In genomic region chrX:168659803-168660202, GRCm38 (mm10) we compare ENCODE assay signal across 8 mouse cellular contexts. TPM values are rescaled to one million over a fixed set of nuclear protein-coding genes. Genes with fewer than 3 reads are reported as not detected.
A peak's percentile ranks its signal among the peaks of the same experiment; 100 is the strongest.
DNase-seq lines count a peak whose midpoint lies in the region; ATAC-seq lines count a peak whose summit lies in the region.
"Not testable (repeated sequence)": the region's sequence is repeated elsewhere in the genome, so short reads cannot be mapped to it uniquely, and the experiment has no call there.

No protein-coding gene starts in this region.

- H3K36me3 ChIP-seq in forebrain, embryonic 14.5 days (ENCODE audit: control insufficient read depth, insufficient read depth, low read length); splenic B cell, adult 2 months (ENCODE audit: control insufficient read depth, insufficient read depth, low read length, poor library complexity, severe bottlenecking): not testable (repeated sequence)

- H3K9ac ChIP-seq in forebrain, embryonic 14.5 days (ENCODE audit: low read length), result not testable (repeated sequence)

- not testable (repeated sequence) for H3K4me1 ChIP-seq in forebrain, embryonic 14.5 days (ENCODE audit: control insufficient read depth, insufficient read depth, low read length)

- not testable (repeated sequence) for H3K9me3 ChIP-seq in forebrain, embryonic 14.5 days (replicated peaks; ENCODE audit: control insufficient read depth, low read length)

- H3K27ac ChIP-seq in forebrain, embryonic 14.5 days (ENCODE audit: low read depth, low read length), result not testable (repeated sequence)

- H3K4me3 ChIP-seq in forebrain, embryonic 14.5 days (ENCODE audit: low read depth, low read length), result not testable (repeated sequence)

- whole genome bisulfite sequencing in forebrain, embryonic 14.5 days, result 51% methylated on average over 4 of the region's 4 CpGs

- ATAC-seq in forebrain, embryonic 14.5 days, result peak; percentile 63; the same call in 1 of the 2 replicates
- peak; percentile 51 to 66; a peak in 3 of 4 replicates for ATAC-seq in hematopoietic stem cell, adult 5-6 weeks (replicated peaks in 1 of 2; ENCODE audit: insufficient read depth in 1 of 2, low FRiP score in 2 of 2, low TSS enrichment in 1 of 2, low read depth in 1 of 2, poor library complexity in 2 of 2, severe bottlenecking in 2 of 2)
- ATAC-seq in megakaryocyte, adult 5-6 weeks (ENCODE audit: poor library complexity, severe bottlenecking), result peak; percentile 92

- DNase-seq in CD4-positive helper T cell, adult 2 months (ENCODE audit: low read depth, low spot score), result peak; percentile 38
- DNase-seq in ZHBTc4 (ENCODE audit: low read depth, low spot score), result peak; percentile 29
- peak; percentile 37 to 52 for DNase-seq in cerebellum, postnatal 14 days
- DNase-seq in forebrain, embryonic 14.5 days (ENCODE audit: low spot score), result peak; percentile 74
- DNase-seq in layer of hippocampus, adult 9-10 months (ENCODE audit: low spot score), result peak; percentile 17
- DNase-seq in splenic B cell, adult 2 months (ENCODE audit: low read depth, low spot score), result peak; percentile 63

- not testable (repeated sequence) for H3K4me2 ChIP-seq in forebrain, embryonic 14.5 days (ENCODE audit: low read length)

- not testable (repeated sequence) for H3K27me3 ChIP-seq in forebrain, embryonic 14.5 days (replicated peaks; ENCODE audit: control insufficient read depth, insufficient read depth, low read length); splenic B cell, adult 2 months (ENCODE audit: control insufficient read depth, insufficient read depth, low read length, poor library complexity, severe bottlenecking)

RNA-seq across cellular contexts. Expression of gene Msl3, which starts 13.9 kb away (rescaled TPM):
- polyA plus RNA-seq in forebrain, embryonic 14.5 days (2014; fragmentation: Nextera tagmentation; extraction: Ambion mirVana), result 26.8 and 28.4 TPM in 2 replicates
- total RNA-seq in hematopoietic stem cell, adult 5-6 weeks (2017), result 124 and 126 TPM in 2 replicates
- total RNA-seq in megakaryocyte, adult 5-6 weeks (2015), result 50.9 and 64.0 TPM in 2 replicates
- total RNA-seq in megakaryocyte, adult 5-6 weeks (2017), result 91.2 and 93.5 TPM in 2 replicates

Comparison
In these comparisons a context has a peak if more than half of its experiments do, and no peak if none do; other contexts are left out.
1. DNase-seq: peak in every context shown above with its lines; median percentile 74 in forebrain, embryonic 14.5 days; 63 in splenic B cell, adult 2 months; 44 in cerebellum, postnatal 14 days; 38 in CD4-positive helper T cell, adult 2 months; 29 in ZHBTc4; 17 in layer of hippocampus, adult 9-10 months.